Mouse (Mus musculus): ENCODE results near the gene Hacd3.
"Not testable (repeated sequence)": the region's sequence is repeated elsewhere in the genome, so short reads cannot be mapped to it uniquely, and the experiment has no call there.

Hacd3 gene

GRCm38 (mm10) chr9:65016978-65017827, 4.3 kb downstream of the Hacd3 start:
- DNase-seq (ENCODE audit: extremely low read depth, low read depth, low spot score): no peak

- DNase-seq (ENCODE audit: extremely low read depth, low read depth, low spot score): no peak
Measured at GRCm38 (mm10) chr9:65016241-65016977, 5.1 kb downstream of the Hacd3 start.

GRCm38 (mm10) chr9:65015461-65016222, 5.9 kb downstream of the Hacd3 start:
- DNase-seq (ENCODE audit: extremely low read depth, low read depth, low spot score): no peak

- no peak for DNase-seq (ENCODE audit: extremely low read depth, low read depth, low spot score)
Measured at GRCm38 (mm10) chr9:65011304-65011703, 10.2 kb downstream of the Hacd3 start.

- no peak for DNase-seq (ENCODE audit: extremely low read depth, low read depth, low spot score)
Measured at GRCm38 (mm10) chr9:65010632-65011031, 10.9 kb downstream of the Hacd3 start.

DNA sequence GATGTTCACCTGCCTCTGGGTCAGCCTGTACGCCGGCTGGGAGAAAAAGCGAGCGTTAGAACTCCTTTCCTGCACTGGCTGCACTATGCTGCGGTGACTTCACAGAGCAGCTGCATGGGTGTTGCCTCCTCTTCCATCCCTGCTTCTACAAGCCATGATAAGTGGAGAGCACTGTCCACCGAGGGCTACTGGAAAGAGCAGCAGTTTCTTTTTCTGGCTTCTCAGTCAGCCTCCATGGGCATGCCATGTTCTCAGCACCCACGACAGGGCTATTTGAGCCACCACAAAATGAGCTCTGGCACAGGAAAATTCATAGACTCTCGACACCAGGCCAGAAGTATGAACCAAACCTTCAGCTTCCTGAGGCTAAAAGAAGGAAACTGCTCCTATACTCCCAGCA, 15.8 kb downstream of the Hacd3 start:
- no peak for DNase-seq (ENCODE audit: extremely low read depth, low read depth, low spot score)

- no peak for DNase-seq (ENCODE audit: extremely low read depth, low read depth, low spot score)
Measured at GRCm38 (mm10) chr9:65001481-65001880, 20.0 kb downstream of the Hacd3 start.

DNA sequence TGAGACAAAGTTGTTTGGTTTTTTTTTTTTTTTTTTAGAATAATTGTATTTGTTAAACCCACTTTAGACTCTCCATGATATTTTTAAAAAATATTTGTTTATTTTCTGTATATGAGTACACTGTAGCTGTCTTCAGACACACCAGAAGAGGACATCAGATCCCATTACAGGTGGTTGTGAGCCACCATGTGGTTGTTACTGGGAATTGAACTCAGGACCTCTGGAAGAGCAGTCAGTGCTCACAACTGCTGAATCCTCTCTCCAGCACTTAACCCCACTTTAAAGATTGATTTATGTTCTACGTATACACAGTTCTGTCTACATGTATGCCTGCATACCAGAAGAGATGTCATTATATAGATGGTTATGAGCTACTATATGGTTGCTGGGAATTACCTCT, 26.0 kb downstream of the Hacd3 start:
- DNase-seq (ENCODE audit: extremely low read depth, low read depth, low spot score): not testable (repeated sequence)

- no peak for DNase-seq (ENCODE audit: extremely low read depth, low read depth, low spot score)
Measured at GRCm38 (mm10) chr9:64990291-64990690, 31.2 kb downstream of the Hacd3 start.

GRCm38 (mm10) chr9:64988443-64988842, 33.0 kb downstream of the Hacd3 start:
- DNase-seq (ENCODE audit: extremely low read depth, low read depth, low spot score): no peak

- DNase-seq (ENCODE audit: extremely low read depth, low read depth, low spot score): no peak
Measured at GRCm38 (mm10) chr9:64987651-64988050, 33.8 kb downstream of the Hacd3 start.

GRCm38 (mm10) chr9:64985807-64986206, 35.7 kb downstream of the Hacd3 start:
- no peak for DNase-seq (ENCODE audit: extremely low read depth, low read depth, low spot score)

GRCm38 (mm10) chr9:64985037-64985794, 36.3 kb downstream of the Hacd3 start:
- DNase-seq (ENCODE audit: extremely low read depth, low read depth, low spot score): no peak

- DNase-seq (ENCODE audit: extremely low read depth, low read depth, low spot score): no peak
Measured at GRCm38 (mm10) chr9:64981904-64982303, 39.6 kb downstream of the Hacd3 start.

DNA sequence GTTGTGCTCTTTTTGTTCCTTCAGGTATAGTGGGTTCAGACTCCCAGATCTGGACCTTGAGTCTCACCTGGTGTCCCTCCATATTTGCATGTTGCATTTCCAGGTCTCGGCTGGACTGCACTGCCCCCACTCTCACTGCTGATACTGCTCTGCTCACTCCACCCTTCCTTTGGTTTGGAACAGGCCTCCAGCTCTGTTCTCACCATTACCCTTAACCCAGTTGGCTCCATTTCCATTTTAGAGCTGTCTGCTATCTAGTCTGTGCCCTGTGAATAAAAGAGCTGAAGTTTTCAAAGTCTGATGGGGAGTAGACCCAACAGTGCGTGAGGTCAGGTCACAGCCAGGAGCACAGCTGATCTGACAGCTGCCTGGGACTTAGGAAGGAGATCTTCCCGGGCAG, 40.9 kb downstream of the Hacd3 start:
- DNase-seq (ENCODE audit: extremely low read depth, low read depth, low spot score): no peak

DNA sequence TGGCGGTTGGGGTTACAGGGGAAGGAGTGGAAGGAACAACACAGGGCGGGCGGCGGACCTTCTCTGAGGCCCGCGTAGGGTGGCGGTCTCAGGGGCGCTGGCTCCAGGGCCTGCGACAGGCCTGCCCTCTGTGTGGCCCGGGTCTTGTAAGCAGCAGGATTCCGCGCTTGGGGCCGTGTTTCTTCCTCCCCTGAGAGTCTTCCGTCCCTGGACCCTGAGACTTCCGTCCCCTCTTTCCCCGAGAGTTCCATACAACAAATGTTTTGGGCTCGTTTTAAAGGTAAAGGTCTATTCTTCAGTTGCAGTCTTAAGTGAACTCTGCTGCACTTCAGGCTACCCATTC, 60.5 kb downstream of the Hacd3 start:
- no peak for DNase-seq (ENCODE audit: extremely low read depth, low read depth, low spot score)

DNA sequence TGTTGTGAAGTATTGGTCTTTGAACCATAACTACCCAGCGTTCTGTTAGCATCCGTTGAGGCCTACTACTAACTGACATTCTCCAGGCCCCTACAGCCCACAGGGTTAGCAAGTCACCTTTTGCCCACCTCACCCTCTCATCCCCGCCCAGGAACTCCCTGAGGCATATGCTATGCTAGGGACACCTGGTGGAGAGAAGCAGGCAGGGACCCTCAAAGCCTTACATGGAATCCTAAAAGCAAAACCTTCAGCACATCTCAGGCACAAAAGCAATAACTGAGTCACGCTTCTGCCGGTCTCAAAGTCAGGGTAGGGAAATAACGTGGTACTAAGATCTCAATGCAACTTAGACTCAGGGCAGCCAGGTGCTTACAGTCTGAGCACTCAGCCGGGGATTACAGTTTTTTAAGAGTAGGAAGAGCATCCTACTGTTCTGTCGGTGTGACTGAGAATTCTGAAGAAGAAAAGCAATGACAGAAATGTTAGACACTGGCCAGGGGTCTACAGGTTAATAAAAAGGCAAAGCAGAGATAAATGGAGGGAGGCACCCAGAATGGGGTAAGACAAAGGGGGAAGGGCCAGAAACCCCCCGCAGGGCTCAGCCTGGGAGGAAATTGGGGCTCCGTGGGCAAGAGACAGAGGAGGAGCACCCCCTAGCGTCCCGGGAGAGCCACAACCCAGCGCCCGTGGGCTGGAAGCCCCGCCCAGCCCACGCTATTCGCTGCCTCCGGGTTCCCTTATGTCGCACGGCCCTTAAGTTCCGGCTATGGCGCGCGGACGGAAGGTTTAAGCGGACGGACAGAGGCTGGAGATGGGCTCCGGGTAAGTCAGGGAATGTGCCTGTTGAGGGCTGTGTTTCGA, 61.1 kb downstream of the Hacd3 start, which contains the start of gene Ints14:
TSS of gene Ints14 (plus strand) at position 789 of the 861 bp plus-strand sequence.
- DNase-seq (ENCODE audit: extremely low read depth, low read depth, low spot score): peak; percentile 33

DNA sequence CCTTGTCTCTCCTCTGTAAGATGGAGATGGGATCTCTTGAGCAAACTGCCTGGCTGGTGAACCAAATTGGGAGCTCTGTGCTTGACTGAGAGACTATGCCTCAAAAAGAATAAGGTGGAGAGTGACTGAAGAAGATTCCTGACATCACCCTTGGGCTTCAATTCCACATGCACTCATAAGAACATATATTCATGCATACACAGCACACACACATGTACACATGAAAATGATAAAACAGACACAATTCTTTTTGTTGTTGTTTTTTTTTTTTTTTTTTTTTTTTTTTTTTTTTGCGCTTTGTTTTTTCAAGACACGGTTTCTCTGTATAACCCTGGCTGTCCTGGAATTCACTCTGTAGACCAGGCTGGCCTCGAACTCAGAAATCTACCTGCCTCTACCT, 64.2 kb downstream of the Hacd3 start:
- DNase-seq (ENCODE audit: extremely low read depth, low read depth, low spot score): no peak

DNA sequence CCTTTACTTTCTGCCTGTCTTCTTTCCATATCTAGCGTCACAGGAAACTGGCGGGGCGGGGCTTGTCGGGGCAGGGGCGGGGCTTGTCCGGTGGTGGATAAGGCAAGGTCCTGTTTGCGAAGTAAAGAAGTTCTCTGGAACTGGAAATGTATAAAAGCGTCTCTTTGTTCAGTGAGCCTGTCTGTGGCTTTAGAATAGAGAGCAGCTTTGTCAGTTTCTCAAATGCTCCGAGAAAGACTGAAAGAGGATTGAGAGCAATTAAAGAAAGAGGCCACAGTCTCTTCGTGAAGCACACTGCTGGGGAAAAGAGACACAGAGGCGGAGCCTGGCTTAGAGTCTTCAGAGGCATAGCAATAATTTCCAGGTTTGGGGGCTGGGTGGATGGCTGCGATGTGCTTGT, 65.2 kb downstream of the Hacd3 start:
- no peak for DNase-seq (ENCODE audit: extremely low read depth, low read depth, low spot score)

DNA sequence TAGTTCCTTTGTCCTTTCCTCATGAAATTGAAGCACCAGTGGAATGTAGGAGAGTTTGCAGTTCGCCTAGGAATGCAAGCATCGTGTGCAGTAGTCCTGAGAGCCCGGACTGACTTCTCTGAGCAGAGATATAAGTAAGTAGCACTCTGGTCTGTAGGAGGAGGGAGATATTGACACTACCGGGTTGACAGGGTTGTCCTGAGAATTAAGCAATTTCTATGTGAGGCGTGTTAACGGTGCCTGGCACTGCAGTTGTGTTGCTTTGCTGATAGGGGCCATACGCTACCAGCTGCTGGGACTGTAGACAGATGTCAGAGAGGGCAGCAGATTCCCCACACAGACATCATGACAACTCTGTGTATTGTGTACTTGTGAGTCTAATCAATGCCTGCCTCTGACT, 68.3 kb downstream of the Hacd3 start:
- DNase-seq (ENCODE audit: extremely low read depth, low read depth, low spot score): no peak

Data from fat pad, adult 2 months (tissue).